Mouse (Mus musculus): ENCODE results near the gene Olfr159. TPM values are rescaled to one million over a fixed set of nuclear protein-coding genes. Genes with fewer than 3 reads are reported as not detected.

Gene Olfr159
- total RNA-seq, 2 experiments from 2014 or later: not detected

DNA sequence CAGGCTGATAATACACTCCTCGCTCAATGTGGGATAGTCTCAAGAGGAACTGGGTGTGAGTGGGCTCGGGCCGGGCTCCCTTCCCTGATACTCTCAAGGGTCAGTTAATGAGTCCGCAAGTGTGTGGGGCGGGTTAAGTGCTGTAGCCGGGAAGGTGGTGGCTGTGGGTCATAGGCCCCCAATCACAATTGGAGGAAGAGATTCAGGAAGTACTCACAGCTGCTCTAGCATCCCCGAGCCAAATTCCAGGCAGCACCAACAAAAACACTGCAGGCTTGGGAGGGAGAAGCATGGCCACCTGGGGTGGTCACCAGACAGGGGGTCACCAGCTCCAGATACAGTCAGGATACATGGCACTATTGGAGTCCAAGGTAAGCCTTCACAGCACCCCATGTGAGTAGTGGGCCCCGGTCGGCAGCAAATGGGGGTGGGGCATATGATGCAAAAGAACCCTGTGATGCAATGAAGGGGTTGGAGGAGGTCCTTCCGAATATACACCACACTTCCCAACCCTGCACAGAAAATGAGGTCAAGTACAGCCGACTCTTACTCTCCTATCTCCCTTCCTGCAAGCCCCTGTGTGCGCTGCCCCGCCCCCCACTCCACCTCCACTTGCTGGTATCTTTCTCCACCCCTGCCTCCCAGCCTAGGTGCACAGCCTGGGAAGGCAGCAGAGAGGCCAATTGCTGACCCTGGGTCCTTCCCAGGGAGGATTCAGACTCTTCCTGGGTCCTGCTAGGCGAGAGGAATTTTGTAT, 40.8 kb downstream of the Olfr159 start, which contains the start of gene Spaar:
TSS of gene Spaar (plus strand) at position 241 of the 757 bp plus-strand sequence.
- DNase-seq: peak; percentile 78

DNA sequence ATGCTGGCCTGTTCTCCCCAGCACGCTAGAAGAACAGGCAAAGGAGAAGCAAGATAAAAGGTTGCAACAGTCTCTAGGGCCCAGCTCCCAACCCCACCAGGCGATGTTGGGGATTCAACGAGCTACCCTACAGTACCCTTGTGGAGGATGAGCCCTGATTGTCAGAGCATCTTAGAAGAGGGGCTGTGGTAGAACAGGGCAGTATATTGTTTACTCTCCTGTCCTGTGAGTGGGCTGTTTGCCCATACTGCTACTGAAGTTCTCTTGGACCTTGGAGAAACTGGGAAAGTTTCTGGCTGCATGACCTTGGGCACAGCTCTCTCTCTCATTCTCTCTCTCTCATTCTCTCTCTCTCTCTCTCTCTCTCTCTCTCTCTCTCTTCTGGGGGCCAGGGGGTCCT, 41.7 kb downstream of the Olfr159 start:
- no peak for DNase-seq

DNA sequence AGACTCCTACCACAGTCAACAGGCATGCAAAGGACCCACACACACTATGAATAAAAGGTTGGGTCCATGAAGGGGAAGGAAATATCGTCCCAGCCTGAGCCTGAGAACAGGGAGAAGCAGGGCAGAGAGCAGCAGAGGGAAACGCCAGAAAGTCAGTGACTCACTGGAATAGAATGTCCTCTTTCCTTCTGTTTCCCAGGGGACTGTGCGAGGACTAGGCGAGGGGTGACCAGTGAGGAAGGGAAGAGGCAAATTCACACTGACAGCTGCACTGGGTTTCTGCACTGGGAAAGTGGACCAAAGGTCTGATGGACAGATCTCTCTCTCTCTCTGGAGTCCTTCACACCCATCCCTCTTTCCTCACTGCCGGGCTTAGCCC, 42.2 kb downstream of the Olfr159 start:
- peak; percentile 81 for DNase-seq

DNA sequence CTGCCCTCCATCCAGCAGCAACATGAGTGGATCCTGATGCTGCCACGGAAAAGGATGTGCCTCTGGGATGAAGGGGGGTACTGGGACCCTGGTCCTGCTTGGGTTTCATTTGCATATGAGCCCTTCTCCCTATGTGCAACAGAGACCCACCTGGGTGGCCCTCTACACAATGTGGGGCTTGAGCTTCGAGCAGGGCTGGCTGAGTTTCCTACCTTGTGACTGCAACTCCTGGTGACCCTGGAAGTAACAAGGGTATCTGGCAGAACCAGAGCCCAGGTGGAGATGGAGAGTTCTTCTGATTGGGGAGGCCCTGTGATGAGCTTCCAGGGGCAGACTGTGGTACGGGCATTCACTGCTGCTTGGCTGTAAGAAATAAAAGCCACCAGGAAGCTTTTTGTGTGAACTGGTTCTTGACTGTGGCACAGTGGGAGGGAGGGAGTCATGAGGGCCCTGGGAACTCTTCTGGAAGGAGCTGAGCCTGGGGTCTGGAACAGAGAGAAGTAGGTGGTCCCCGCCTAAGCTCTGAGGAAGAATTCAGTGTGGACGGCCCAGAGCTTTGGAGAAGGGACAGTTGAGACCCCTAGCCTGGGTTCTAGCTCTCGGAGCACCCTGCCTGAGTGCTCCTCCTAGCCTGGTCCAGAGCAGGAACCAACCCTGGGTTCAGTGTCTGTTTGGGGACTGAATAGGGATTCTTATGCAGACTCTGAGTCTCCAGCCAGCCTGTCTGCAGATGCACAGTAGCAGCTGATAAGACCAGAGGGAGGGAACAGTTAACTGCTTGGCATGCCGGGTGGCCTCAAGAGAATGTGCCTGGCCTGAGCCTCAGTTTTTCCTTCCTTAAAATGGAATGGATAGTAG, 42.9 kb downstream of the Olfr159 start:
- DNase-seq: no peak

DNA sequence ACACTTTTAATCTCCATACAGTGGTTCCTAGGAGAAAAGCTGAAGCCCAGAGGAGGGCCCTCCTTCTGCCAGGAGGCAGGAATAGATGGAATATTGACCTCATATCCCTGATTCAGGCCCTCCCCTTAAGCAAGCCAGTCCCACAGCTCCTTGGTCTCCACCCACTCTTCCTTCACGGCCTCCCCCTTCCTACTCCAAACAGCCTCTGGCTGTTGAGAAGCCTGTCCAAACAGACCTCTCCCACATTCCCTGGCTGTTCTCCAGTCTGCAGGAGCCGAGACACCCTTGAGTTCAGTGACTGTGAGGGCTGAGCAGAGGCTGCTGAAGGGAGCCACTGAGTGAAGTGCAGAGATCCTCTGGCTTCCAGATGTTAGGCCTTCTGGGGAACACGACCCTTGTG, 43.8 kb downstream of the Olfr159 start, which contains the start of gene Hrct1:
TSS of gene Hrct1 (plus strand) at position 194 of the 400 bp plus-strand sequence.
- DNase-seq: peak; percentile 88

DNA sequence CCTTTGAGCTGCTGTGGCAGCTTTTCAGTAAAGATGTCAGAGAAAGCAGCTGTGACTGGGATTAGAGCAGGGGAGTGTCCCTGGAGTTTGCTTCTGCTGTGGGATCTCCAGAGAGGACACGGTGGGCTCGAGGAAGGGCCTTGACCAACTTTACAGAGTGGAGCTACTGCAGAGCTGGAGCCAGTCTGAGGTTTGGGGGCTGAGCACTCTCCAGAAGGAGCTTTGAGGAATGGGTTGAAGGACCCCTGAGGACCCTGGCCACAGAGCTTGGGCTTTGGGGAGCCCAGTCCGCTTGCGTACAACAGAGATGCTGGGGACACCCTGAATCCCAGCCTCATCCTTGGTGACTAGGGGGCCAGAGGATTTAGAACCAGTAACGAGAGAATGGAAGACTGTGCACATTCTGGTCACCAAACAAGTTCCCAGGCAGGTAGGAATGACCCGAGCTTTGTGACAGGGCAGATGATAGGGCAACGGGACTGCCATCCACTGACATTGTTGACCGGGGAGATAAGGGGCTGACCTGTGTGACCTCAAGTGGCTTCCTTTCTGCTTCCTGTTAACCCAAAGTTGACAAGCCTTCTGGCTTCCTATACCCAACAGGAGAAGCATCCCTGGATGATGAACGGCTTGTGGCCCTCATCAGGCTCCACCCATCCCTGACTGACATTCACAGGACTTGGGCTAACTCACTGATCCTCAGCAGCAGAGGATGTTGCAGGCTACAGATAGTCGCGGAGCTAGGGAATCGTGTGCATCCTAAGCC, 44.4 kb downstream of the Olfr159 start:
- DNase-seq: no peak

DNA sequence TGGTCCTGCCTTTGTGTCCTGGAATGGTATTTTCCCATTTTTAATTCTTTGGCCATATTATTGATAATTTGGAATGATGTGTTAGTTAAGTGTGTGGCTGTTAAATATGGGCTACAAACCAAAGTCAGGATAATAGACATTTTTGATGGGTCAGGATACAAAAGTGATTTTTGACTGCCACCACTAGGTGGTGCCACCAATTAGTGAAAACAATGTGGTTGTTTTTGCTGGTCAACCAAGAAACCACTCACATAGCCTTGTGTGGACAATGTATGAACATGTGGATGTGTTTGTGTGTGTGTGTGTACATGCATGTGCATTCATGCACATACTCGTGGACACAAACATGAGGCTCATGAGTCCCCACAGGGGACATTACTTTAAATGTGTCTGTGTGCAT, 46.0 kb downstream of the Olfr159 start:
- DNase-seq: no peak

DNA sequence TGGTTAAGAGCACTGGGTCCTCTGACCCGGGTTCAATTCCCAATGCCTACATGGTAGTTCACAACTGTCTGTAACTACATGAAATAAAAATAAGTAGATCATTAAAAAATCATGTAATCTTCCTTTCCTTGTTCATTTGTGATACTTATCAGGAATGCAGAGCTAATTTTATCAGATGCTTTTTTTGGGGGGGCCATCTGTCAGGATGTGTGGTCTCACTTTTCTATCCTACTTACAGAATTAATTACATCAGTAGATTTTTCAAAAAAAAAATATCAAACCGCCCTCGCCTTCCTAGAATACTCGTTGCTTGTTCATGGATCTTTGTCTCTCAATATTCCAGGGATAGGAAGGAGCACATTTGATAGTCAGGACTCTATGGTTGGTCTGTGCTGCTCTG, 48.6 kb downstream of the Olfr159 start:
- no peak for DNase-seq

DNA sequence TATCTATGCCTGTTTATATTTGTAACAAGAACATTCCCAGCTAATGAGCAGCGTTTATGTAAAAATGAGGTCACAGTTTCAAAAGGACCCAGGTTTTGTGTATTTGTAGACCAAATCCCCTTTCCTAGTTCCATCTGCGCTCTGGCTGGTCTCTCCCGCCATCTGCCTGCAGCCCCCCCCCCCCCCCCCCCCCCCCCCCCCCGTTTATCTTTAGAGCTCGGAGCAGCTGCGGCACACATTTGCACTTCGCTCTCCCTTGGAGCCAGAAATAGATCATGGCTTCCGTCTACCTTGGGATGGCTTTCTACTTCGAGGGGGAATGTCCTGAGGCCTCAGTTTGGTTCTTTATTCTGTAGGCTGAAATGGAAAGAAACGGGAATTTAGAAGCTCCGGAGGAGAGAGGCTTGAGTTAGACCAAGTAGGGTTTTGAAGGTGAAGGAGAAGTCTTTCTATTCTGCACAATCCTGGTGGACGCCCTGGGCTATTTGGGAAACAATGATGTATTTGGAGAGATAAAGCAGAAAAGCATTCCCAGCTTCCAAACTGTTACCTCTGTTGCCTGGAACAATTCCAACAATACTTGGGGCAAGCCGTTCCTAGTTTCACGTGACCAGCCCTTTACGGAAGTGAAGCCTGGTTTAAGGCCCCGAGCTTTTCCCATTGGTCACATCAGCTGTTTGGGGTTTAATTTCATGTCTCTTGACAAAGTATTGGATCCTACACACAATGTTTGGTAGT, 50.1 kb downstream of the Olfr159 start:
- no peak for DNase-seq

Other genes starting within 250 kb of the Olfr159 start
- over 10,000 TPM in 1 of 2 experiments, 1,000 to 10,000 TPM in 1; 8,936 to 14,319 TPM for gene Tpm2, start 247.2 kb downstream of the Olfr159 start, total RNA-seq (2021)
- 10 to 100 TPM; 34.9 to 41.8 TPM for gene Creb3, start 208.7 kb downstream of the Olfr159 start, total RNA-seq (2021)
- gene Tln1, start 208.3 kb downstream of the Olfr159 start, total RNA-seq (2021): 10 to 100 TPM; 56.2 to 79.8 TPM
- gene Rgp1, start 192.3 kb downstream of the Olfr159 start, total RNA-seq (2021): 10 to 100 TPM; 21.1 to 22.5 TPM
- 1 to 10 TPM; 5.5 to 6.1 TPM for gene Gba2, start 192.1 kb downstream of the Olfr159 start, total RNA-seq (2021)
- under 1 TPM in 1 of 2 experiments, not detected in 1; 0.64 TPM for gene Msmp, start 186.5 kb downstream of the Olfr159 start, total RNA-seq (2021)
- gene Npr2, start 139.1 kb downstream of the Olfr159 start, total RNA-seq (2021): 10 to 100 TPM; 32.5 to 36.6 TPM
- under 1 TPM in 1 of 2 experiments, not detected in 1; 0.33 TPM for gene Spag8, start 117.4 kb downstream of the Olfr159 start, total RNA-seq (2021)
- gene Hint2, start 114.5 kb downstream of the Olfr159 start, total RNA-seq (2021): 10 to 100 TPM; 37.5 to 39.6 TPM
- gene Tmem8b, start 102.0 kb downstream of the Olfr159 start, total RNA-seq (2021): 10 to 100 TPM; 10.7 to 12.1 TPM
- under 1 TPM in 1 of 2 experiments, not detected in 1; 0.13 TPM for gene Fam221b, start 101.9 kb downstream of the Olfr159 start, total RNA-seq (2021)
- gene Olfr70, start 70.2 kb downstream of the Olfr159 start, total RNA-seq (2021): not detected
- not detected for gene Olfr71, start 60.8 kb downstream of the Olfr159 start, total RNA-seq (2021)
- 1 to 10 TPM; 1.4 to 2.3 TPM for gene Hrct1, start 43.8 kb downstream of the Olfr159 start, total RNA-seq (2021)
- gene Spaar, start 41.0 kb downstream of the Olfr159 start, total RNA-seq (2021): 1 to 10 TPM; 1.3 to 1.5 TPM
- not detected for gene Olfr156, start 52.9 kb upstream of the Olfr159 start, total RNA-seq (2021)
- gene Olfr157, start 69.2 kb upstream of the Olfr159 start, total RNA-seq (2021): not detected
- not detected for gene Olfr155, start 80.6 kb upstream of the Olfr159 start, total RNA-seq (2021)
- 1 to 10 TPM; 2.5 to 4.4 TPM for gene Reck, start 104.5 kb upstream of the Olfr159 start, total RNA-seq (2021)
- gene Glipr2, start 186.4 kb upstream of the Olfr159 start, total RNA-seq (2021): 1 to 10 TPM; 2.8 to 4.9 TPM
- gene Ccin, start 212.5 kb upstream of the Olfr159 start, total RNA-seq (2021): not detected
- 10 to 100 TPM; 51.4 to 61.9 TPM for gene Clta, start 233.4 kb upstream of the Olfr159 start, total RNA-seq (2021)

Data from gastrocnemius, postnatal 25 days (tissue).